ENCODE assay signal across 9 mouse cellular contexts in genomic region chr2:172329179-172329578, GRCm38 (mm10). TPM values are rescaled to one million over a fixed set of nuclear protein-coding genes. Genes with fewer than 3 reads are reported as not detected.
DNase-seq lines count a peak whose midpoint lies in the region; ATAC-seq and TF ChIP-seq lines count a peak whose summit lies in the region.
"Had no signal": no experiment of that assay in that cellular context is flagged by ENCODE, and none has a peak within 500 bp of the region (broad histone marks: within the 10 kb centered on the region; RNA-seq: fewer than 3 reads in every experiment).

No protein-coding gene starts in this region.

- 3% methylated on average over 13 of the region's 13 CpGs for WGBS in midbrain, postnatal 0 days

- no peaks in the 10 kb centered on the region for H3K9me3 ChIP-seq in midbrain, postnatal 0 days (ENCODE audit: low read length)
- H3K9me3 ChIP-seq: embryonic facial prominence, embryonic 15.5 days had no signal

- H3K9ac ChIP-seq in midbrain, postnatal 0 days (replicated peaks; ENCODE audit: low read length, poor library complexity, severe bottlenecking) = no peak overlapping the region
- H3K9ac ChIP-seq: embryonic facial prominence, embryonic 15.5 days had no signal

- TF ChIP-seq CTCF in midbrain, postnatal 0 days (IDR thresholded peaks at IDR 0.05) = peak; percentile 96

- peak; percentile 84 for ATAC-seq in midbrain, postnatal 0 days (ENCODE audit: low FRiP score)

- intact Hi-C loops in heart, postnatal 14 days (cut with DNase I) = loop anchor here (2.0 kb wide), 1 partner anchor 108 kb away; no protein-coding TSS in a partner anchor
- intact Hi-C loops in left cerebral cortex, postnatal 36 days (cut with DNase I) = loop anchor here (1.0 to 2.0 kb wide), 3 partner anchors 80 to 108 kb away; partner anchors contain the start of gene Mc3r

- 0 out of 2 replicates have a peak, but pooled peaks cover 3% of the 10 kb centered on the region for H3K27me3 ChIP-seq in midbrain, postnatal 0 days (ENCODE audit: insufficient read depth, low read length)

- no peak overlapping the region for H3K4me3 ChIP-seq in midbrain, postnatal 0 days (ENCODE audit: low read depth, low read length)
- H3K4me3 ChIP-seq: embryonic facial prominence, embryonic 15.5 days had no signal

- DNase-seq in kidney, adult 9 months = peak; percentile 41
- DNase-seq in kidney, postnatal 14 days = no peak
- peak; percentile 40 for DNase-seq in adipocyte (ENCODE audit: low spot score)
- peak; percentile 90 for DNase-seq in embryo, embryonic 10 days (ENCODE audit: low spot score)
- peak; percentile 25 to 48 for DNase-seq in heart, postnatal 14 days
- DNase-seq in left cerebral cortex, postnatal 36 days (ENCODE audit: low spot score in 2 of 2) = peak; percentile 72 to 73
- peak; percentile 88 for DNase-seq in midbrain, postnatal 0 days (ENCODE audit: low spot score)
- DNase-seq in natural killer cell, adult 2 months (ENCODE audit: low spot score in 2 of 2) = no peak

- no peaks in the 10 kb centered on the region for H3K36me3 ChIP-seq in midbrain, postnatal 0 days (ENCODE audit: insufficient read depth, low read length)
- H3K36me3 ChIP-seq: embryonic facial prominence, embryonic 15.5 days had no signal

- no peak overlapping the region for H3K27ac ChIP-seq in midbrain, postnatal 0 days (ENCODE audit: low read depth, low read length)
- H3K27ac ChIP-seq: embryonic facial prominence, embryonic 15.5 days had no signal

- H3K4me1 ChIP-seq in midbrain, postnatal 0 days (ENCODE audit: insufficient read depth, low read length) = no peaks in the 10 kb centered on the region; the same call in 1 of the 2 replicates

- H3K4me2 ChIP-seq in midbrain, postnatal 0 days (ENCODE audit: low read depth, low read length, poor library complexity, severe bottlenecking) = peak overlapping the region; percentile 40
- H3K4me2 ChIP-seq: embryonic facial prominence, embryonic 15.5 days had no signal

RNA-seq across cellular contexts. Expression of gene Fam210b, which starts 16.2 kb away (rescaled TPM):
- 1 to 10 TPM; 6.9 to 7.0 TPM for total RNA-seq in heart, postnatal 14 days (2021)
- total RNA-seq in left cerebral cortex, postnatal 36 days (2021) = 10 to 100 TPM; 10.9 to 12.1 TPM
- total RNA-seq in midbrain, postnatal 0 days (2014; rRNA removed) = 10.2 and 10.8 TPM in 2 replicates
- 21.1 and 21.9 TPM in 2 replicates for polyA plus RNA-seq in midbrain, postnatal 0 days (2015; fragmentation: Nextera tagmentation; extraction: Ambion mirVana)

RNA-seq across cellular contexts. Expression of gene Aurka, which starts 41.2 kb away (rescaled TPM):
- 1 to 10 TPM; 3.4 to 6.3 TPM for total RNA-seq in heart, postnatal 14 days (2021)
- 1 to 10 TPM; 1.1 to 1.3 TPM for total RNA-seq in left cerebral cortex, postnatal 36 days (2021)
- 4.2 and 7.6 TPM in 2 replicates for total RNA-seq in midbrain, postnatal 0 days (2014; rRNA removed)
- polyA plus RNA-seq in midbrain, postnatal 0 days (2015; fragmentation: Nextera tagmentation; extraction: Ambion mirVana) = 5.9 and 6.2 TPM in 2 replicates

RNA-seq across cellular contexts. Expression of gene Cstf1, which starts 41.3 kb away (rescaled TPM):
- total RNA-seq in heart, postnatal 14 days (2021) = 10 to 100 TPM; 19.3 to 19.6 TPM
- 10 to 100 TPM; 21.3 to 22.5 TPM for total RNA-seq in left cerebral cortex, postnatal 36 days (2021)
- total RNA-seq in midbrain, postnatal 0 days (2014; rRNA removed) = 26.6 and 28.0 TPM in 2 replicates
- 25.0 and 27.0 TPM in 2 replicates for polyA plus RNA-seq in midbrain, postnatal 0 days (2015; fragmentation: Nextera tagmentation; extraction: Ambion mirVana)

Comparison
In these comparisons a context has a peak if more than half of its experiments do, and no peak if none do; other contexts are left out.
1. DNase-seq: peak in kidney, adult 9 months (single experiment), adipocyte (single experiment), embryo, embryonic 10 days (single experiment), heart, postnatal 14 days (2 of 2), left cerebral cortex, postnatal 36 days (2 of 2) and midbrain, postnatal 0 days (single experiment); none in kidney, postnatal 14 days (single experiment) and natural killer cell, adult 2 months (0 of 2).